Mouse (Mus musculus): ENCODE measurements around the gene Ube2q2.
"Not testable (repeated sequence)": the region's sequence is repeated elsewhere in the genome, so short reads cannot be mapped to it uniquely, and the experiment has no call there.

Ube2q2 gene

DNA sequence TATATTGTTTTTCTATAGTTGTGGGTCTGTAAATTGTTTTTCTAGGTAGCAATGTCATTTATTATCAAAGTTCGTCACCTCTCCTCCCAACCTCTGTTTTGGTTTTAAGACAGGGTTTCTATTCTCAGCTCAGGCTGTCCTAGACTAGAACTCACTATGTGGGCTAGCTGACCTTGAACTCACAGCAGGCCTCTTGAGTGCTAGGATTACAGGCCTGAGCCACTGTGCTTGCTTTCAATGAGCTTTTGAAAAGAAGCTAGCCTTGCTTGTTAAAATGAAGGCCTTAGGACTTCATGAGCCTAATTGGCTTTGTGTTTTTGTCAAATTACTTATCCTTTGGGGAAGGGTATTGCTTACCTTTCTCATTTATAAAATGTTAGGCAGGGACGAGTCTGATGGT is 25.6 kb downstream of the Ube2q2 start:
- DNase-seq, result no peak

GRCm38 (mm10) chr9:55195876-55196275 is 47.2 kb downstream of the Ube2q2 start:
- DNase-seq, result no peak

- no peak for DNase-seq
Observed at GRCm38 (mm10) chr9:55198260-55198659, 49.6 kb downstream of the Ube2q2 start.

DNA sequence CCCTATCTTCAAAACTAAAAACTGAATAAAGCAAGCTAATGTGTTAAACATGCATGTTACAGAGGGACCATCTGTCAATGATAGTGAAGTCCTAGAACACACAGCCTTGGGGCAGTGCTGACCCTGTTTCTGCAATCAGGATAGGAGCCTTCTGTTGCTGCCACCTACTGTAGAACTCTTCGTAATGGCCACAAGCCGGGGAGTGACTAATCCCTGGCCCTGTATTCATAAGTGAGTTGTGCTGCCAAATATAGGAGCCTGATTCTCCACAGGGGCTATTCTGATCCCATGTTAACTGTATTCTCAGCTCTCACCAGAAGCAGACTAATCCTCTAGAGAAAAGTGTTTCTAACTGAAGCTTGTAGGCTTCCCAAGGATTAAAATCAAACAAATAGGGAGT is 50.7 kb downstream of the Ube2q2 start:
- peak; percentile 58 for DNase-seq

DNA sequence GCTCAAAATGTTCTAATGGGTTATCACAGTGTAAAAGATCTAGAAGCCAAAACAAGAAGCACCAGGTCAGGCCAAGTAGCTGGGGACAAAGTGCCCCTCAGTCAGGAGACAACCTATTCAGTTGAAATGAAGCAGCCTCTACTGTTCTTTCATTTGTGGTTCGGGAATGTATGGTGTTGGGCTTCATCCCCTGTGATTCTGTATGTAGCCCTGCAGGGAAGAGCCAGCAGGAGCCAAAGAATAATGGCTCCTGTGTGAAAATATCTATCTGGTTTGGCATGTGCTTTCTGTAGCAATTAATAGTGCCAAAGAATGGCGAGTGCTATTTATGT is 59.8 kb downstream of the Ube2q2 start:
- DNase-seq, result peak; percentile 24

GRCm38 (mm10) chr9:55208790-55209481 is 60.3 kb downstream of the Ube2q2 start, which contains the start of gene Fbxo22:
Gene Fbxo22, plus strand, starts transcription at chr9:55208925.
- peak; percentile 80 for DNase-seq

- no peak for DNase-seq
Observed at GRCm38 (mm10) chr9:55211611-55212010, 63.0 kb downstream of the Ube2q2 start.

GRCm38 (mm10) chr9:55213396-55213795 is 64.7 kb downstream of the Ube2q2 start:
- DNase-seq, result no peak

GRCm38 (mm10) chr9:55215056-55215455 is 66.4 kb downstream of the Ube2q2 start:
- no peak for DNase-seq

DNA sequence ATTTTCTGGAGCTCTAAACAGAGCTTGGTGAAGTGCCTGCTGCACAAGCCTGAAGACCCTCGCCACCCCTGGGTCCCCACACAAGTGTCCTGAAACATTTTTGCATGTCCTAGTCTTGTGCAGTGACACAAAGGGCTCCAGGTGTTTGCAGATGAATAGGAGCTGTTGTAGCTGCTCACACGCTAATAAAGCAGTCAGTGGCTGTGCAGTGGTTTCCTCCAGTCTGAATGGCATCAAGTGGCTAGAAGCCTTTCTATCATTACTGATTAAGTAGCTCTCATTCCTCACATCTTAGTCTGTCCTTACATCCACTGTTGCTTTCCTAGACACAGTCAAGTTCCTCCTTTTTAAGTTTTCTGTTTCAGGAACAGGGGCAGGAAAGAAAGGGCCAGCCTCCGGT is 67.0 kb downstream of the Ube2q2 start:
- DNase-seq, result no peak

DNA sequence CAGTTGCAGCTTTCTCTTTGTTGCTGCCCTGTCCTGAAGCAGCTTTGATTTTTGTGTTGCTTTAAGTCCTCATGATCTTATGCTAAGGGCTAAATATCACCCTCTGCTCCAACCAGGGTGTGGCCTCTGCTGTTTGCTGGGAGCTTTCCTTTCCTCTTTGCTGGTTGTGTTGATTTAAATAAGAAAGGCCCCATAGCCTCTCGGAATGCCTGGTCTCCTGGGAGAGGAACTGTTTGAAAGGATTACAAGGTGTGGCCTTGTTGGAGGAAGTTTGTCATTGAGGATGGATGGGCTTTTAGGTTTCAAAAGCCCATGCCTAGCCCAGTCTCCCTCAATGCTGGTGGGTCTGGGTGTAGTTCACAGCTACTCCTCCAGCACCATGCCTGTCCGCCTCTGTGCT is 67.4 kb downstream of the Ube2q2 start:
- no peak for DNase-seq

- no peak for DNase-seq
Observed at GRCm38 (mm10) chr9:55217381-55217780, 68.7 kb downstream of the Ube2q2 start.

- DNase-seq, result no peak
Observed at GRCm38 (mm10) chr9:55225165-55225737, 76.6 kb downstream of the Ube2q2 start.

DNA sequence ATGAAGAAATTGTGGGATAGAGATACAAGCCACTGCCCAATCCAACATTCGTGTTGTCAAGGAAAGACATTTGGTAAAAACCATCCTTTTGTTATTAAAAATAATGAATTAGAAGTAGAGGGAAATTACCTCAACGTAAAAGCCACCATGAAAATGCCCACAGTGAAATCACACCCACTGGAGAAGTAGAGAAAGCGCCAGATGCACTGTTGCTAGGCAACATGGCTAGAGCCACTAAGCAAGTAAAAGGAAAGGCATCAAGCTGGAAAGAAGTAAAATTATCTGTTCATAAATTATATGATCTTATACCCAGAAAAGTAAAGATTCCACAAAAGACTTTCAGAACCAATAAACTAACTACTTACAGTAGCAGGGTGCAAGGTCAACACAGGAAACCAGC is 77.6 kb downstream of the Ube2q2 start:
- no peak for DNase-seq

- DNase-seq, result no peak
Observed at GRCm38 (mm10) chr9:55228149-55228548, 79.5 kb downstream of the Ube2q2 start.

GRCm38 (mm10) chr9:55229010-55229409 is 80.4 kb downstream of the Ube2q2 start:
- no peak for DNase-seq

DNA sequence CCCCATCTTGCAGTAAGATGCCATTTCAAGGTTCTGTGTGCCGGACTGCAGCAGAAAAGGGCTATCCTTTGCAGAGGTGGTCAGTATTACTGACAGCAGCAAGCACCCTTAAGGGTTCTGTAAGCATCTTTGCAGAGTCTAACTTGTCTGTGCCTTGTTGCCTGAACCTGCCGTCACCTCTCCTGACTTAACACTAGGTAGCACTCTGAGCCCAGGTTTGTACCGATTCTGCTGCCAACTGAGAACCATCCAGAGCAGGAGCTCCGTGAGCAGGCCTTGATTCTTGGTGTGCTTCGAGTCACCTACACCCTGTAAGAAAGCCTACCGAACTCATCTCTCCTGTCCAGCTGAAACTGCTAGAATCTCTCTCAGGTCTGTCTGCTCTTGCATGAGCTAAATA is 82.9 kb downstream of the Ube2q2 start:
- peak; percentile 60 for DNase-seq

- no peak for DNase-seq
Observed at GRCm38 (mm10) chr9:55232110-55232509, 83.5 kb downstream of the Ube2q2 start.

- DNase-seq, result no peak
Observed at GRCm38 (mm10) chr9:55232586-55232985, 83.9 kb downstream of the Ube2q2 start.

- not testable (repeated sequence) for DNase-seq
Observed at GRCm38 (mm10) chr9:55233076-55233475, 84.4 kb downstream of the Ube2q2 start.

DNA sequence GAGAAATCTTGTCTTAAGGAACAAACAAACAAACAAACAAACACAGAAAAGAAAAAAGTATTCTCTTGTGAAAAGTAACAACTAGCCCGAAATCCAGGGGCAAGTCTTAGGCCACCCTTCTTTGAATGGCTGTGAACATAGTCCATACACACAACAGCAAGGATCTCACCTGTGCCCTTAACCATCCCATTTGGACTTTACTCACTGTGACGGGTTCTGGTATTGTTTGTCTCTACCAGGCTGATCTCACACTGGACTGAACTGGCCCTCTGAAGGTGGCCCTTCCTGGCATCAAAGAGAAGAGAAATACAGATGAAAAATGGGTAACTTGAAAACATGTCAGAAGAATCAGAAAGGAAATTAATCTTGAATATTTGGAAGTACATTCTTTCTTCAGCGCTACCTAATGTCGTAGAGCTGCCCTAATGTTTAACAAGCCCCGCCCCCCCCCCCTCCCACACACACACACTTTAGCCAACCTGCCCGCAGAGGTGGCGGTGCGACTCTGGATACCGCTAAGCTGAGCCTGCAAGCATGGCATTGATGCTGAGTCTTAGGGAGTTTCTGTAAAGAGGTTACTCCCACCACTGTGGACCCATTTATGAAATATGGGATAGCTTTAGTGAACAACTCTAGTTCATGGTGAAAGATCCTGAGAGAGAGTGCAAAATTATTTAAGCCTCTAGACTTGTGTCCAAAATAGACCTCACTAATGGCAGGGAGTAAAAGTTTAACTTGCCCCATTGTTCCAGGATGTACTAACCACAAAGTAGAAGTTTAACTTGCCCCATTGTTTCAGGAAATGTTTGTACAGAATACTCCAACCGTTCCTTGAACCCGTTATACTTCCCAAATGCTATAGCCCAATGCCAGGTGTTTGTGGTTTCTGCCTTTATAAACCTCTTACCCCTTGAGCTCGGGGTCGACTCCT is 87.8 kb downstream of the Ube2q2 start:
- no peak for DNase-seq

DNA sequence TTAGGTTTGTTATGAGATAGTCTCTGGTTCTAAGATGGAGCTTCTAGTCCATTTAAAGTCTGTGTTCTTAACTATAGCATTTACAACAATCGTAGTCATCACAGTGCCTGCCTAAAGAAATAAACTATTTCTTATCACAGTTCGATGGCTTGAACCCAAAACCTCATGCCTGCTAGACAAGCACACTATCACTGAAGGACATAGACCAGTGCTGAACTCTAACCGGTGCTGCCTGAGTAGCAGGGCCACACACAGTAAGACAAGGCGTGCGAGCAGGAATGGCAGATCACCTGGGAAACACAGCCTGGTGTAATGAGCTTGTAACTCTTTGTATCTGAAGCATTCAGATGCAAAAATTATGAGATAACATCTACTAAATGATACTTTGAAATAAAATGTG is 92.2 kb downstream of the Ube2q2 start:
- DNase-seq, result no peak

- no peak for DNase-seq
Observed at GRCm38 (mm10) chr9:55241863-55242685, 93.4 kb downstream of the Ube2q2 start.

Data from cerebellum, adult 8-10 months (tissue).